In the genomic region with DNA sequence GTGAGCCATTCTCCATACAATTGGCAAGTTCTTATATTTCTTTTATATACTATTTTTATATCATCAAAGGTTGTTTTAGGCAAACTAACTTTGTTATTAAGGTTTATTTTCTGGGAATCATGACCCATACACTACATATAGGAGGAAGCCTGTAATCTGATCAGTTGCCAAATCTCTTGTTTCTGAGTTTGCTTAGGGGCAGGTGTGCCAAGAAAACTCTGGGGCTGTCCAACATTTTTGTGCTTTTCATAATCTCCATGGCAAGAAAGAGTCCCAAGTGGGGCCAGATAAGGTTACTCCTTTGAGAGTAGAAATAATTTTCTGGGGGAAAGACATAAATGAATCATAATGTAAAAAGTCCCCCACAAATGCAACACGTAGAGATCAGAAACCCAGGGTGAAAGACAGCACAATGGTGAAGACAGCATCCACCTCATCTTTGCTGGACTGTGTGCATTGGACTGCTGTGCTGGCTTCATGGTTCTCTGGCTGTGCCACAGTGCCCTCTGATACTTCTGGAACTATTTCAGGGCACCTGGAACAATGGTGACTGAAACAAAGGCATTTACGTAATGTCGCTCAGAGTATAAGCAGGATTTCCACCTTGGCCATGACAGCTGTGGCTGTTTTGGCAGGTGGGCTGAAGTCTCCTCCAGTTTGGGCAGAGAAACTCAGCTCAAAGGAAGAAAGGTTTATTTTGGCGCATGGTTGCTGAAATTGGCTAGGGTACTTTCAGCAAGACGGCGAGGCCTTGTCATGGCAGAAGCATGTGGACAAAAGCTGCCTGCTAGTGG, we compare ENCODE assay signal across 29 mouse cellular contexts. TPM values are rescaled to one million over a fixed set of nuclear protein-coding genes. Genes with fewer than 3 reads are reported as not detected.
"Had no signal": no experiment of that assay in that cellular context is flagged by ENCODE, and none has a peak within 500 bp of the region (broad histone marks: within the 10 kb centered on the region; RNA-seq: fewer than 3 reads in every experiment).

No protein-coding gene starts in this region.

- H3K27ac ChIP-seq: kidney, embryonic 15.5 days; limb, embryonic 12.5 days; limb, embryonic 15.5 days; liver, embryonic 14.5 days; lung, embryonic 15.5 days; midbrain, embryonic 10.5 days; midbrain, embryonic 13.5 days; neural tube, embryonic 13.5 days; stomach, embryonic 15.5 days had no signal

- DNase-seq: kidney, postnatal 10 days; kidney, postnatal 36 days; left cerebral cortex, postnatal 4 days; liver, postnatal 0 days; lung, postnatal 14 days; lung, postnatal 4 days; retina, postnatal 1 day; right cerebral cortex, postnatal 25 days; spleen, adult 18-20 months; thymus, postnatal 25 days had no signal

- H3K9ac ChIP-seq: kidney, embryonic 15.5 days; limb, embryonic 12.5 days; limb, embryonic 15.5 days; liver, embryonic 14.5 days; liver, postnatal 0 days; lung, embryonic 15.5 days; midbrain, embryonic 13.5 days; neural tube, embryonic 13.5 days; stomach, embryonic 15.5 days had no signal

- H3K4me3 ChIP-seq: kidney, embryonic 15.5 days; limb, embryonic 12.5 days; limb, embryonic 15.5 days; lung, embryonic 15.5 days; megakaryocyte, embryonic 14.5 days; midbrain, embryonic 10.5 days; midbrain, embryonic 13.5 days; myocyte; neural tube, embryonic 13.5 days; stomach, embryonic 15.5 days had no signal

- H3K4me2 ChIP-seq: kidney, embryonic 15.5 days; limb, embryonic 12.5 days; limb, embryonic 15.5 days; liver, embryonic 11.5 days; lung, embryonic 15.5 days; midbrain, embryonic 13.5 days; neural tube, embryonic 13.5 days; stomach, embryonic 15.5 days had no signal

- H3K9me3 ChIP-seq: kidney, embryonic 15.5 days; limb, embryonic 12.5 days; limb, embryonic 15.5 days; lung, embryonic 15.5 days; midbrain, embryonic 10.5 days; midbrain, embryonic 13.5 days; neural tube, embryonic 13.5 days; stomach, embryonic 15.5 days had no signal

- H3K36me3 ChIP-seq: kidney, embryonic 15.5 days; limb, embryonic 12.5 days; limb, embryonic 15.5 days; lung, embryonic 15.5 days; midbrain, embryonic 10.5 days; midbrain, embryonic 13.5 days; neural tube, embryonic 13.5 days; stomach, embryonic 15.5 days had no signal

- ATAC-seq: liver, postnatal 0 days; midbrain, embryonic 13.5 days; midbrain, embryonic 16.5 days had no signal

- H3K27me3 ChIP-seq: kidney, embryonic 15.5 days; limb, embryonic 12.5 days; limb, embryonic 15.5 days; lung, embryonic 15.5 days; midbrain, embryonic 13.5 days; neural tube, embryonic 13.5 days; stomach, embryonic 15.5 days had no signal

- H3K4me1 ChIP-seq: kidney, embryonic 15.5 days; limb, embryonic 12.5 days; limb, embryonic 15.5 days; lung, embryonic 15.5 days; midbrain, embryonic 10.5 days; midbrain, embryonic 13.5 days; neural tube, embryonic 13.5 days; stomach, embryonic 15.5 days had no signal

RNA-seq across cellular contexts. Expression of a gene that starts 1.1 kb away (rescaled TPM):
- total RNA-seq: layer of hippocampus, adult 8-10 months; layer of hippocampus, postnatal 14 days; left cerebral cortex, adult 8-10 months; left cerebral cortex, postnatal 14 days; left cerebral cortex, postnatal 4 days; monocyte, adult 5-6 weeks had no signal
- polyA plus RNA-seq: kidney, embryonic 15.5 days; limb, embryonic 12.5 days; limb, embryonic 15.5 days; liver, embryonic 11.5 days; liver, embryonic 14.5 days; liver, postnatal 0 days; lung, embryonic 15.5 days; midbrain, embryonic 10.5 days; midbrain, embryonic 13.5 days; midbrain, embryonic 16.5 days; myocyte; neural tube, embryonic 13.5 days; stomach, embryonic 15.5 days; thymus, postnatal 0 days had no signal

RNA-seq across cellular contexts. Expression of a gene that starts 2.6 kb away (rescaled TPM):
- total RNA-seq: layer of hippocampus, postnatal 14 days; left cerebral cortex, postnatal 14 days had no signal
- polyA plus RNA-seq: limb, embryonic 12.5 days; myocyte had no signal

RNA-seq across cellular contexts. Expression of a gene that starts 15.8 kb away (rescaled TPM):
- total RNA-seq: layer of hippocampus, postnatal 14 days; left cerebral cortex, postnatal 14 days; left cerebral cortex, postnatal 4 days had no signal
- polyA plus RNA-seq: midbrain, embryonic 10.5 days; midbrain, embryonic 13.5 days; myocyte had no signal

RNA-seq across cellular contexts. Expression of a gene that starts 57.2 kb away (rescaled TPM):
- total RNA-seq: layer of hippocampus, postnatal 14 days; left cerebral cortex, postnatal 14 days; left cerebral cortex, postnatal 4 days had no signal
- polyA plus RNA-seq: midbrain, embryonic 10.5 days; midbrain, embryonic 16.5 days; myocyte; neural tube, embryonic 13.5 days had no signal
